Mouse (Mus musculus): ENCODE measurements around the gene Mgst2. TPM values are rescaled to one million over a fixed set of nuclear protein-coding genes. Genes with fewer than 3 reads are reported as not detected.
A peak's percentile ranks its signal among the peaks of the same experiment; 100 is the strongest.

The Mgst2 gene
- polyA plus RNA-seq, 1 experiment from 2014 or later: 0.28 TPM

GRCm38 (mm10) chr3:51697931-51698330 is 37.8 kb downstream of the Mgst2 start:
- Histone ChIP-seq H3K36me3 (ENCODE audit: control insufficient read depth, insufficient read depth, low read length) (no peaks in the 10 kb centered on the region), H3K9ac (ENCODE audit: low read length) (no peak overlapping the region), H3K27me3 (ENCODE audit: control insufficient read depth, insufficient read depth, low read length) (no peaks in the 10 kb centered on the region), H3K4me1 (replicated peaks; ENCODE audit: control insufficient read depth, insufficient read depth, low read length) (peaks cover 18% of the 10 kb centered on the region; the same call in 1 of the 2 replicates), H3K9me3 (ENCODE audit: control insufficient read depth, low read length) (no peaks in the 10 kb centered on the region), H3K4me2 (ENCODE audit: low read depth, low read length, severe bottlenecking) (no peak overlapping the region), H3K4me3 (ENCODE audit: low read depth, low read length) (no peak overlapping the region), H3K27ac (ENCODE audit: low read depth, low read length) (no peak overlapping the region)
- WGBS: 93% methylated on average over 3 of the region's 3 CpGs
- no peak for DNase-seq (ENCODE audit: low spot score)
- ATAC-seq (replicated peaks; ENCODE audit: low FRiP score): no peak

- ATAC-seq (replicated peaks; ENCODE audit: low FRiP score): no peak
- H3K4me3 ChIP-seq (ENCODE audit: low read depth, low read length): no peak overlapping the region
- DNase-seq (ENCODE audit: low spot score): no peak
- H3K27ac ChIP-seq (ENCODE audit: low read depth, low read length): no peak overlapping the region
- 85% methylated on average over 4 of the region's 4 CpGs for WGBS
- H3K9ac ChIP-seq (ENCODE audit: low read length): peak overlapping the region; percentile 66; the same call in 1 of the 2 replicates
- no peaks in the 10 kb centered on the region for H3K36me3 ChIP-seq (ENCODE audit: control insufficient read depth, insufficient read depth, low read length)
- H3K9me3 ChIP-seq (ENCODE audit: control insufficient read depth, low read length): no peaks in the 10 kb centered on the region; the same call in 1 of the 2 replicates
- H3K4me2 ChIP-seq (ENCODE audit: low read depth, low read length, severe bottlenecking): no peak overlapping the region
- H3K4me1 ChIP-seq (replicated peaks; ENCODE audit: control insufficient read depth, insufficient read depth, low read length): peaks cover 18% of the 10 kb centered on the region; the same call in 1 of the 2 replicates
- H3K27me3 ChIP-seq (ENCODE audit: control insufficient read depth, insufficient read depth, low read length): no peaks in the 10 kb centered on the region
These were observed 40.0 kb downstream of the Mgst2 start for GRCm38 (mm10) chr3:51700123-51700522.

DNA sequence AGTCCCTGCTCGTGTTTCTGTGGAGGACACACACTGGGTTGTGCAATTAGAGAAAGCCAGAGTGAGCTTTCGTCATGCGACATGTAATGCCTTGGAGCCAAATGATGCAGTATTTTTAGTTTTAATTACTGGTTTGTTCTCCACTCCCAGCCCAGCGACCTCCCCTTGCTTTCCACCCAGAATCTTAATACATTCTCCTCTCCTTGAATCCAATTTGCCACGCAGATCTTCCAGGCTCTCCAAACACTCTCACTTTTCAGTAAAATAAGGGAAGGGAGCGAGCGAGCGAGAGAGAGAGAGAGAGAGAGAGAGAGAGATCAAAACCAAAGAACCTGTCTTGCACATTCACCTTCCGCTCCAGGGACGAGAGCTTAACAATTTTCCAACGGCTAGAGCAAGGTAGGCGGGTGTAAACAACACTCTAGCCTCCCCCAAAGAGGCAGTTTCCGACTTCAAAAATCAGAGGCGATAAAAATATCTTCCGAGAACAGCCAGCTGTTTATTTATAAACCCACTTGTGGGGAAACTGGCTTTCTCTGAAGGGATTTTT is 40.6 kb downstream of the Mgst2 start:
- WGBS: 36% methylated on average over 15 of the region's 15 CpGs

GRCm38 (mm10) chr3:51701281-51701751 is 41.2 kb downstream of the Mgst2 start:
- Histone ChIP-seq H3K4me2 (ENCODE audit: low read depth, low read length, severe bottlenecking) (peak overlapping the region; percentile 53), H3K27ac (ENCODE audit: low read depth, low read length) (peak overlapping the region; percentile 88), H3K9ac (ENCODE audit: low read length) (peak overlapping the region; percentile 66), H3K4me3 (ENCODE audit: low read depth, low read length) (peak overlapping the region; percentile 19; the same call in 1 of the 2 replicates), H3K27me3 (ENCODE audit: control insufficient read depth, insufficient read depth, low read length) (no peaks in the 10 kb centered on the region), H3K9me3 (ENCODE audit: control insufficient read depth, low read length) (no peaks in the 10 kb centered on the region; the same call in 1 of the 2 replicates), H3K36me3 (ENCODE audit: control insufficient read depth, insufficient read depth, low read length) (no peaks in the 10 kb centered on the region), H3K4me1 (replicated peaks; ENCODE audit: control insufficient read depth, insufficient read depth, low read length) (peaks cover 18% of the 10 kb centered on the region; the same call in 1 of the 2 replicates)
- DNase-seq (ENCODE audit: low spot score) (peak; percentile 96), ATAC-seq (replicated peaks; ENCODE audit: low FRiP score) (peak; percentile 95)
- WGBS: under 1% methylated on average over 27 of the region's 27 CpGs

More for the DNA sequence above, 40.6 kb downstream of the Mgst2 start:
- no peaks in the 10 kb centered on the region for H3K27me3 ChIP-seq (ENCODE audit: control insufficient read depth, insufficient read depth, low read length)
- H3K36me3 ChIP-seq (ENCODE audit: control insufficient read depth, insufficient read depth, low read length): no peaks in the 10 kb centered on the region
- H3K4me2 ChIP-seq (ENCODE audit: low read depth, low read length, severe bottlenecking): peak overlapping the region; percentile 53; the same call in 1 of the 2 replicates
- H3K9ac ChIP-seq (ENCODE audit: low read length): peak overlapping the region; percentile 66
- H3K4me3 ChIP-seq (ENCODE audit: low read depth, low read length): 0 out of 2 replicates have a peak overlapping the region, but pooled peaks have one; percentile 19
- DNase-seq (ENCODE audit: low spot score) (no peak), ATAC-seq (replicated peaks; ENCODE audit: low FRiP score) (no peak)
- peaks cover 18% of the 10 kb centered on the region; the same call in 1 of the 2 replicates for H3K4me1 ChIP-seq (replicated peaks; ENCODE audit: control insufficient read depth, insufficient read depth, low read length)
- H3K9me3 ChIP-seq (ENCODE audit: control insufficient read depth, low read length): no peaks in the 10 kb centered on the region; the same call in 1 of the 2 replicates
- H3K27ac ChIP-seq (ENCODE audit: low read depth, low read length): peak overlapping the region; percentile 41; the same call in 1 of the 2 replicates

DNA sequence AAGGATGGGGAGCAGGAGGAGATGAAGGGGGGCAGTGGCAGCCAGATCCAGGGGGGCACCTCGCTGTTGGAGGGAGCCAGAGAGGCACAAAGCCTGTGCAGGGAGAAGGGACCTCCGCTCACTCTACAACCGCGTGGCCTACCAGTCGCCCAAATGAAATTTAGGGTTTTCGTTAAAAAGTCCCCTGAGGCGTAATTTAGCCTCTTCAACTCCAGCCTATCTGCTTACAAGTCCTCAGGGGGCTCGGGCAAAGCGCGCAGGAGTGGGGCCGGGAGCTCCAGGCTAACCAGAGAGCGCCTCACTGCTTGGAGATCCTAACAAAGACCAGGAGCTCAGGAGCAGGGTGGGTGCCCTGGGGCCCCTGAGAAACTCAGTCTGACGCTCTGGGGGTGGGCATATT is 41.8 kb downstream of the Mgst2 start:
- Histone ChIP-seq H3K36me3 (ENCODE audit: control insufficient read depth, insufficient read depth, low read length) (no peaks in the 10 kb centered on the region), H3K9ac (ENCODE audit: low read length) (peak overlapping the region; percentile 66), H3K9me3 (ENCODE audit: control insufficient read depth, low read length) (no peaks in the 10 kb centered on the region; the same call in 1 of the 2 replicates), H3K27me3 (ENCODE audit: control insufficient read depth, insufficient read depth, low read length) (no peaks in the 10 kb centered on the region), H3K27ac (ENCODE audit: low read depth, low read length) (peak overlapping the region; percentile 88), H3K4me3 (ENCODE audit: low read depth, low read length) (peak overlapping the region; percentile 19; the same call in 1 of the 2 replicates), H3K4me2 (ENCODE audit: low read depth, low read length, severe bottlenecking) (peak overlapping the region; percentile 53), H3K4me1 (replicated peaks; ENCODE audit: control insufficient read depth, insufficient read depth, low read length) (peaks cover 18% of the 10 kb centered on the region; the same call in 1 of the 2 replicates)
- ATAC-seq (replicated peaks; ENCODE audit: low FRiP score) (peak; percentile 87), DNase-seq (ENCODE audit: low spot score) (peak; percentile 81)
- 4% methylated on average over 13 of the region's 13 CpGs for WGBS

- WGBS: 70% methylated on average over 8 of the region's 8 CpGs
These were observed 42.6 kb downstream of the Mgst2 start for GRCm38 (mm10) chr3:51702701-51703286.

GRCm38 (mm10) chr3:51703478-51703877 is 43.3 kb downstream of the Mgst2 start:
- Histone ChIP-seq H3K4me2 (ENCODE audit: low read depth, low read length, severe bottlenecking) (no peak overlapping the region), H3K27ac (ENCODE audit: low read depth, low read length) (no peak overlapping the region), H3K4me3 (ENCODE audit: low read depth, low read length) (no peak overlapping the region), H3K36me3 (ENCODE audit: control insufficient read depth, insufficient read depth, low read length) (no peaks in the 10 kb centered on the region), H3K9ac (ENCODE audit: low read length) (no peak overlapping the region), H3K4me1 (replicated peaks; ENCODE audit: control insufficient read depth, insufficient read depth, low read length) (peaks cover 18% of the 10 kb centered on the region; the same call in 1 of the 2 replicates), H3K9me3 (ENCODE audit: control insufficient read depth, low read length) (no peaks in the 10 kb centered on the region; the same call in 1 of the 2 replicates), H3K27me3 (ENCODE audit: control insufficient read depth, insufficient read depth, low read length) (no peaks in the 10 kb centered on the region)
- ATAC-seq (replicated peaks; ENCODE audit: low FRiP score) (no peak), DNase-seq (ENCODE audit: low spot score) (no peak)
- 82% methylated on average over 8 of the region's 8 CpGs for WGBS

More at GRCm38 (mm10) chr3:51702701-51703286, 42.6 kb downstream of the Mgst2 start:
- H3K9me3 ChIP-seq (ENCODE audit: control insufficient read depth, low read length): no peaks in the 10 kb centered on the region; the same call in 1 of the 2 replicates
- no peaks in the 10 kb centered on the region for H3K36me3 ChIP-seq (ENCODE audit: control insufficient read depth, insufficient read depth, low read length)
- H3K4me3 ChIP-seq (ENCODE audit: low read depth, low read length): no peak overlapping the region
- no peak for ATAC-seq (replicated peaks; ENCODE audit: low FRiP score)
- H3K9ac ChIP-seq (ENCODE audit: low read length): no peak overlapping the region
- H3K27ac ChIP-seq (ENCODE audit: low read depth, low read length): peak overlapping the region; percentile 55
- no peak overlapping the region for H3K4me2 ChIP-seq (ENCODE audit: low read depth, low read length, severe bottlenecking)
- H3K4me1 ChIP-seq (replicated peaks; ENCODE audit: control insufficient read depth, insufficient read depth, low read length): peaks cover 18% of the 10 kb centered on the region; the same call in 1 of the 2 replicates
- no peak for DNase-seq (ENCODE audit: low spot score)
- no peaks in the 10 kb centered on the region for H3K27me3 ChIP-seq (ENCODE audit: control insufficient read depth, insufficient read depth, low read length)

DNA sequence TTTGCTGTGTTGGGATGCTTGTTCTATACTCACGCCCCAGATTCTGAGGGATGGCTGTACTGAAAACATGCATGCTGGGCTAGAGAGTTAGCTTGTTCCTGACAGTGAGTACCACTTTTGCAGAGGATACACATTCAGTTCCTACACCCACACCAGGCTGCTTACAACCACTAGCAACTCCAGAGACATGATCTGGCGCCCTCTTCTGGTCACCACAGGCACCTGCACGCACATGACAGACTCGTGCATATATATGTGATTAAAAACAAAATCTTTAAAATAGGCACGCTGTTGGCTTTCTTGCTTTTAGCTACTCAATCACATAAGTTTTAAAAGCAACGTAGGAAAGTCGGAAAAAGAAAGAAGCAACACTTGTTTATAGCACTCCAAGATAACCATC is 45.1 kb downstream of the Mgst2 start:
- Histone ChIP-seq H3K4me1 (replicated peaks; ENCODE audit: control insufficient read depth, insufficient read depth, low read length) (peaks cover 18% of the 10 kb centered on the region; the same call in 1 of the 2 replicates), H3K27me3 (ENCODE audit: control insufficient read depth, insufficient read depth, low read length) (no peaks in the 10 kb centered on the region), H3K9me3 (ENCODE audit: control insufficient read depth, low read length) (no peaks in the 10 kb centered on the region; the same call in 1 of the 2 replicates), H3K36me3 (ENCODE audit: control insufficient read depth, insufficient read depth, low read length) (no peaks in the 10 kb centered on the region), H3K9ac (ENCODE audit: low read length) (no peak overlapping the region), H3K4me2 (ENCODE audit: low read depth, low read length, severe bottlenecking) (no peak overlapping the region), H3K27ac (ENCODE audit: low read depth, low read length) (no peak overlapping the region), H3K4me3 (ENCODE audit: low read depth, low read length) (no peak overlapping the region)
- WGBS: 85% methylated on average over 7 of the region's 7 CpGs
- no peak for DNase-seq (ENCODE audit: low spot score)
- ATAC-seq (replicated peaks; ENCODE audit: low FRiP score): no peak

All from forebrain, embryonic 11.5 days (tissue).